Mouse (Mus musculus) brain, adult 2 months (tissue): ENCODE results near the gene Rarg.

Source experiments
- DNase-seq: peaks from one replicate; pipeline ENCODE4 v3.0.0; 2011; ENCODE audit warnings: low read depth, low spot score

The Rarg gene

GRCm38 (mm10) chr15:102258076-102258470 is 756 bp upstream of the Rarg start:
- DNase-seq, result peak; percentile 81

GRCm38 (mm10) chr15:102256431-102257201 is 701 bp downstream of the Rarg start:
- DNase-seq, result no peak

- DNase-seq, result no peak
Measured at GRCm38 (mm10) chr15:102255547-102256255, 1.6 kb downstream of the Rarg start.

GRCm38 (mm10) chr15:102250521-102250920 is 6.8 kb downstream of the Rarg start:
- no peak for DNase-seq

- no peak for DNase-seq
Measured at GRCm38 (mm10) chr15:102249967-102250366, 7.3 kb downstream of the Rarg start.

GRCm38 (mm10) chr15:102249251-102249691 is 8.0 kb downstream of the Rarg start:
- DNase-seq, result peak; percentile 34

- DNase-seq, result no peak
Measured at GRCm38 (mm10) chr15:102248812-102249191, 8.5 kb downstream of the Rarg start.

- DNase-seq, result no peak
Measured at GRCm38 (mm10) chr15:102248131-102248811, 9.0 kb downstream of the Rarg start.

GRCm38 (mm10) chr15:102247252-102248130 is 9.8 kb downstream of the Rarg start:
- DNase-seq, result no peak

- peak; percentile 96 for DNase-seq
Measured at GRCm38 (mm10) chr15:102246866-102247251, 10.5 kb downstream of the Rarg start.

GRCm38 (mm10) chr15:102245891-102246741 is 11.2 kb downstream of the Rarg start:
- peak; percentile 94 for DNase-seq

GRCm38 (mm10) chr15:102245461-102245881 is 11.8 kb downstream of the Rarg start:
- DNase-seq, result no peak

- no peak for DNase-seq
Measured at GRCm38 (mm10) chr15:102244306-102245191, 12.8 kb downstream of the Rarg start.

GRCm38 (mm10) chr15:102243229-102244190 is 13.8 kb downstream of the Rarg start:
- DNase-seq, result no peak

GRCm38 (mm10) chr15:102242404-102243228 is 14.7 kb downstream of the Rarg start:
- DNase-seq, result no peak

GRCm38 (mm10) chr15:102240607-102241006 is 16.7 kb downstream of the Rarg start:
- no peak for DNase-seq

- DNase-seq, result no peak
Measured at GRCm38 (mm10) chr15:102239851-102240250, 17.5 kb downstream of the Rarg start.
